Mouse (Mus musculus) kidney, adult 2 months (tissue): ENCODE data around the gene Hspa8. TPM values are rescaled to one million over a fixed set of nuclear protein-coding genes. Genes with fewer than 3 reads are reported as not detected.
"Not testable (repeated sequence)": the region's sequence is repeated elsewhere in the genome, so short reads cannot be mapped to it uniquely, and the experiment has no call there.

ENCODE experiments used
- DNase-seq: peaks from one replicate; pipeline ENCODE4 v3.0.0; 2021
- H3K27ac ChIP-seq: fragments of 200-500 bp; 2 replicates; pipeline ENCODE4 v1.5.1; 2012; ENCODE audit warnings: low read depth, low read length, control low read depth, inconsistent platforms; ENCODE audit not compliant: insufficient read depth
- H3K27me3 ChIP-seq: fragments of 200-500 bp; replicated peaks from 2 replicates; pipeline ENCODE4 v1.6.1; 2012; ENCODE audit warnings: mild to moderate bottlenecking, moderate library complexity, low read length, inconsistent platforms; ENCODE audit not compliant: control insufficient read depth, insufficient read depth
- H3K36me3 ChIP-seq: fragments of 200-500 bp; 2 replicates; pipeline ENCODE4 v1.6.1; 2012; ENCODE audit warnings: mild to moderate bottlenecking, moderate library complexity, low read length, inconsistent platforms; ENCODE audit not compliant: control insufficient read depth, insufficient read depth
- H3K4me1 ChIP-seq: fragments of 200-500 bp; 2 replicates; pipeline ENCODE4 v1.6.1; 2011; ENCODE audit warnings: low read length; ENCODE audit not compliant: control insufficient read depth, insufficient read depth
- H3K4me3 ChIP-seq: fragments of 200-500 bp; 2 replicates; pipeline ENCODE4 v1.5.1; 2011; ENCODE audit warnings: mild to moderate bottlenecking, low read depth, low read length, control low read depth; ENCODE audit not compliant: insufficient read depth
- CTCF ChIP-seq: fragments of 200-500 bp; conservative IDR thresholded peaks from 2 replicates; pipeline ENCODE4 v1.5.1; 2011; ENCODE audit warnings: low read depth, mild to moderate bottlenecking, control low read depth, low read length, moderate library complexity, mixed read lengths; ENCODE audit not compliant: insufficient read depth, insufficient read length
- POLR2A ChIP-seq: fragments of 200-500 bp; IDR thresholded peaks from one replicate; pipeline ENCODE4 v1.6.1; 2011; ENCODE audit warnings: low read depth, low read length, control low read depth
- WGBS: fragments of 180-500 bp; shearing (Covaris S2); methylation state at CpG from one replicate; pipeline ENCODE4 v1.1.7; 2018; 5-methylcytosine and 5-hydroxymethylcytosine counted together
- polyA plus RNA-seq: library from polyadenylated mRNA; depleted of rRNA; stranded (reverse); fragments of >200 nt; gene quantifications from 2 replicates; pipeline ENCODE4 v1.2.3, GENCODE M21; 2012

Gene Hspa8
- polyA plus RNA-seq, 1 experiment: 3,621 TPM

DNA sequence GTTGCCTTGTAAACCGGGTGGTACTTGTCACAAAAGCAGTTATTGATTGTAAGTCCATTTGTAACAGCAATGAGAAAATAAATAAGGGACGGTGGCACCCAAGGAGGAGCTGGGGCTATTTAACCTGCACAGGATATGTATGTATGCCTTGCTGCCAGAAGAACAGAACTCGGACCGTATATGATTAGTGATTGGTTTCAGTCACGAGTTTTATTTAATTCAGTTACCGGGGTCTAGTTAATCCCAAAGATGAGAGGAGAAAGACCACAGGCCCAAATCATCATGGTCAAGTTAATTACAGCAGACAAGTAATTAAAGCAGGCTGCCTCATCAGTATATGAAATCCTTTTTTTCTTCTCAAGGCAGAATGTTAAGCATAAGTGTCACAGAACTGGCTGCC is 15.3 kb upstream of the Hspa8 start:
- H3K4me3 ChIP-seq: no peak overlapping the region
- peaks cover 22% of the 10 kb centered on the region; the same call in 1 of the 2 replicates for H3K4me1 ChIP-seq
- H3K27ac ChIP-seq: no peak overlapping the region
- WGBS: 89% methylated on average over 6 of the region's 6 CpGs
- no peaks in the 10 kb centered on the region for H3K27me3 ChIP-seq
- no peak for DNase-seq
- no peaks in the 10 kb centered on the region for H3K36me3 ChIP-seq
- TF ChIP-seq CTCF (no peak), POLR2A (no peak)

DNA sequence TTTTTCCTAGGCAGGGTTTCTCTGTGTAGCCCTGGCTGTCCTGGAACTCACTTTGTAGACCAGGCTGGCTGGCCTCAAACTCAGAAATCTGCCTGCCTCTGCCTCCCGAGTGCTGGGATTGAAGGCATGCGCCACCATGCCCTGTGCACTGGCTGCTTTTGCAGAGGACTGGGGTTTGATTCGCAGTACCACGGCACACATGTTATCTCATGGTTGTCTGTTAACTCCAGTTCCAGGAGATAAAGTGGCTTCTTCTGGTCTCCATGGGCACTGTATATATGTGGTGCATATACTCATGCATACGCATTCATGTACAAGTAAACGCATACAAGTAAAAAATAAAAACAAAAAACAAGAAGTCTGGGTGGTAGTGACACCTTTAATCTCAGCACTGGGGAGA is 14.0 kb upstream of the Hspa8 start:
- H3K4me1 ChIP-seq: peaks cover 18% of the 10 kb centered on the region; the same call in 1 of the 2 replicates
- DNase-seq, H3K27me3 ChIP-seq, H3K4me3 ChIP-seq, H3K27ac ChIP-seq, H3K36me3 ChIP-seq: not testable (repeated sequence)
- 97% methylated on average over 6 of the region's 6 CpGs for WGBS

DNA sequence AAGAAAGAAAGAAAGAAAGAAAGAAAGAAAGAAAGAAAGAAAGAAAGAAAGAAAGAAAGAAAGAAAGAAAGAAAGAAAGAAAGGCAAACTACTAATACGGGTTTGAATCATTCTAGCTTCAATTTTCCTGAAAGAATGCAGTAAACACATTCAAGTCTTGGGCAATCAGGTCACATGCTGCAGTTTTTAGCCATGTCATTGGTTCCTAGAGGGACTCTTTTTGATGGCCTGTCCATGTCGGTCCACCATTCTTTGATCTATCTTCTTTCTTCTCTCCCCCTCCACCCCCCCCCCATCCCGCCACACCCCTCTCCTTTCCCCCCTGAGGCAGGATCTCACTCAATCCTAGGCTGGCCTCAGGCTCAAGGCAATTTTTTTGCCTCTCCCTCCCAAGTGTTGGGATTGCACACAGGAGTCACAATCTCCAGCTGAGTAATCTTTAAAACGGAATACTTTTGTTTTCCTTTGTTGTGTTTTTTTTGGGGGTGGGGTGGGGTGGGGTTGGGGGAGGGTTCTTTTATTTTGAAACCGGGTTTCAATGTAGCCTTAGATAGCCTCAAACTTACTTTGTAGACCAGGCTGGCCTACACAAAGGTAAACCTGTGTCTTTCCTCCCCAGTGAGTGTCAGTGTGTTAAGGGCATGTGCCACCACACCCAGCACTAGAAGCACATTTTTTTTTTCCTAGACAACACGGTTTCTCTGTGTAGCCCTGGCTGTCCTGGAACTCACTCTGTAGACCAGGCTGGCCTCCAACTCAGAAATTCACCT is 8.7 kb upstream of the Hspa8 start:
- H3K4me1 ChIP-seq: 0 out of 2 replicates have a peak, but pooled peaks cover 3% of the 10 kb centered on the region
- H3K27me3 ChIP-seq: no peaks in the 10 kb centered on the region
- H3K27ac ChIP-seq: no peak overlapping the region
- DNase-seq: no peak
- no peaks in the 10 kb centered on the region for H3K36me3 ChIP-seq
- 57% methylated on average over 6 of the region's 6 CpGs for WGBS
- H3K4me3 ChIP-seq: no peak overlapping the region
- TF ChIP-seq POLR2A: no peak
- TF ChIP-seq CTCF: no peak

DNA sequence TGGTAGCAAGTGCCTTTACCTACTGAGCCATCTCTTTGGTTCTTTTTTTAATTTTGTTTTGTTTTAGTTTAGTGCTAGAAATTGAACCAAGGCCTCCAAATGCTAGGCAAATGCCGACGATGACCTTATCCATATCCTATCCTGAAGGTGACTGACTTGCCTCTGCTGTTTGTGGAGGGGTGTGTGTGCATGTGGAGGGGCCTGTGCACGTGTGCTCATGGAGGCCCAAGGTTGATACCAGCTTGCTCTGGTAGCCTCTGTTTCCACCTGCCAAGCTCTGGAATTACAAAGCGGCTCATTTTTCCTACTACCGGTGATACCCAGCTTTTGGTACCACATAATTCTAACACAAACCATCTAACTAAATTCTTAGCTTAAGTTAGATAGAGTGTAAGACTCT is 7.2 kb upstream of the Hspa8 start:
- Histone ChIP-seq H3K36me3 (no peaks in the 10 kb centered on the region), H3K4me1 (0 out of 2 replicates have a peak, but pooled peaks cover 3% of the 10 kb centered on the region), H3K4me3 (no peak overlapping the region), H3K27ac (no peak overlapping the region), H3K27me3 (no peaks in the 10 kb centered on the region)
- DNase-seq: no peak
- TF ChIP-seq POLR2A (no peak), CTCF (no peak)
- 93% methylated on average over 5 of the region's 5 CpGs for WGBS

DNA sequence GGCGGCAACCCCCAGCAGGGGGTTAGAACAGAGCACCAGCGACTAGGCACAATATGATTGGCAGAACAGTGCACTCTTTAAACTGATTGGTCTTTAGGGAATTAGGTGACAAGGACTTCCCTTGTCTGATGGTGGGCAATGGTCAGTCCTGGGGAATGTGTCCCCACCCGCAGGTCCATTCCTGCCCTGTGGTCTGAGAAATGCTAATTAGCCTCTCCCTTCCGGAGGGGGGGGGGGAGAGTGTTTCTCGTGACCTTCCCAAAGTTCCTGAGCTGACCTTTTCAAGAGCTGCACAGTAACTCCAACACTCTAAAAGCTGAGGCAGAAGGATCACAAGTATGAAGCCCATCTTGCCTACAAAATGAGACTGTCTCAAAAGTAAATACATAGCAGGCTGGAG is 6.5 kb upstream of the Hspa8 start:
- DNase-seq: no peak
- Histone ChIP-seq H3K36me3 (no peaks in the 10 kb centered on the region), H3K4me3 (no peak overlapping the region), H3K4me1 (peaks cover 8% of the 10 kb centered on the region), H3K27ac (no peak overlapping the region), H3K27me3 (no peaks in the 10 kb centered on the region)
- TF ChIP-seq CTCF (no peak), POLR2A (no peak)
- WGBS: 31% methylated on average over 5 of the region's 5 CpGs

DNA sequence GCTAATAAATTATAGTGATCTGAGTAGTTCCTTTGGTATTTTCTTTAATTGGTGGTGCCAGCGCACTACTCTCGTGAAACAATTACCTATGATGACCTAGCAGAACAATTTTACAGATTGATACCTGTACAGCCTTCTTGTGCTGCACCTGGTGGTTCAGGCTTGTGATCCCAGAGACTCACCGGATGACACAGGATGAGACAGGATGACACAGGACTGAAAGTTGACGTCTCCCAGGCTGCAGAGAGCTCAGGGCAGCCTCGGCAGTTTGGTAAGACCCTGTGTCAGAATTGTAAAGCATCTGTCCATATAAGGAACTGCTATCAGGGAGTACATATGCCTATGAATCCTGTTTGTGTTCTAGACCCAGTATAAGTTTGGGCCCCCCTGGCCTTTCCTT is 5.9 kb upstream of the Hspa8 start:
- peaks cover 8% of the 10 kb centered on the region for H3K4me1 ChIP-seq
- no peak overlapping the region for H3K27ac ChIP-seq

DNA sequence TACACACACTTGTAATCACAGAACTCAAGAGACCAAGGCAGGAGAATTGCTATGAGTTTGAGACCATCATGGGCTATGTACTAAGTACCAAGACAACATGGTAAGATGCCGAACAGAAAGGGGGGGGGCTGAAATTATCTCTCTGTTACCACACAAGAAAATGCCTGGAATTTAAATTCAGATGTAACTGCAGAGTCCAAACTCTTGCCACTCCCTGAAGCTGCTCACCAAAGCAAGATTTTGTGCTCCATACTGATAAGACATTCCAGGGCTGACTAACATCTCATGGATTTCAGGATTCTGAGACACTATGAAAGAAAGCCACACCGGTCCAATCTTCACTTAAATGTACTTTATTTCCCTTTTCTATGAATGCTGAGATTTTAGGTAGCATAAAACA is 5.2 kb upstream of the Hspa8 start:
- WGBS: 78% methylated on average over 2 of the region's 2 CpGs
- Histone ChIP-seq H3K27me3 (no peaks in the 10 kb centered on the region), H3K4me1 (peaks cover 8% of the 10 kb centered on the region), H3K4me3 (no peak overlapping the region), H3K27ac (peak overlapping the region; percentile 48; the same call in 1 of the 2 replicates), H3K36me3 (no peaks in the 10 kb centered on the region)
- no peak for DNase-seq
- TF ChIP-seq POLR2A (no peak), CTCF (no peak)

More for the DNA sequence above, 5.9 kb upstream of the Hspa8 start:
- 80% methylated on average over 5 of the region's 5 CpGs for WGBS
- H3K36me3 ChIP-seq: no peaks in the 10 kb centered on the region
- DNase-seq: no peak
- H3K4me3 ChIP-seq: no peak overlapping the region
- no peaks in the 10 kb centered on the region for H3K27me3 ChIP-seq
- TF ChIP-seq POLR2A (no peak), CTCF (no peak)

DNA sequence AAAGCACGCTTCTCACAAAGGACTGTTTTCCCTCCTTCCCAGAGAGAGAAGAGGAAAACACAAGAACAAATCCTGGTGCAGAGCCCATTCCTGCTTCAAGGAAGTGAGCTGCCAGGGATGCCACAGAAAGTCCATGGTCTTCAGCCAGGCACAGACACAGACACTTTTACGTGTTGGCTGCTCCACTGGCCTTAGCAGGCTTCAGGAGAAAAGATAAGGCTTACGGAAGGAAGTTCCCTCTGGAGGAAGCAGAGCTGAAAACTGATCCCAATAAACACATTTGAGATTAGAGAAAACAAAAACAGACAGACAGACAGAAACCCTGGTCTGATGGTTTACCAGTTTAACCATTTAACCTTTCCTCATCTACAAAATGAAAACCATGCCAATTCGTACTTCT is 4.7 kb upstream of the Hspa8 start:
- DNase-seq: no peak
- 68% methylated on average over 4 of the region's 4 CpGs for WGBS
- TF ChIP-seq POLR2A (no peak), CTCF (no peak)
- Histone ChIP-seq H3K4me3 (no peak overlapping the region), H3K27me3 (no peaks in the 10 kb centered on the region), H3K36me3 (no peaks in the 10 kb centered on the region), H3K4me1 (peaks cover 8% of the 10 kb centered on the region), H3K27ac (0 out of 2 replicates have a peak overlapping the region, but pooled peaks have one; percentile 7)
